Mouse (Mus musculus): ENCODE data around the gene Elf2.

DNA sequence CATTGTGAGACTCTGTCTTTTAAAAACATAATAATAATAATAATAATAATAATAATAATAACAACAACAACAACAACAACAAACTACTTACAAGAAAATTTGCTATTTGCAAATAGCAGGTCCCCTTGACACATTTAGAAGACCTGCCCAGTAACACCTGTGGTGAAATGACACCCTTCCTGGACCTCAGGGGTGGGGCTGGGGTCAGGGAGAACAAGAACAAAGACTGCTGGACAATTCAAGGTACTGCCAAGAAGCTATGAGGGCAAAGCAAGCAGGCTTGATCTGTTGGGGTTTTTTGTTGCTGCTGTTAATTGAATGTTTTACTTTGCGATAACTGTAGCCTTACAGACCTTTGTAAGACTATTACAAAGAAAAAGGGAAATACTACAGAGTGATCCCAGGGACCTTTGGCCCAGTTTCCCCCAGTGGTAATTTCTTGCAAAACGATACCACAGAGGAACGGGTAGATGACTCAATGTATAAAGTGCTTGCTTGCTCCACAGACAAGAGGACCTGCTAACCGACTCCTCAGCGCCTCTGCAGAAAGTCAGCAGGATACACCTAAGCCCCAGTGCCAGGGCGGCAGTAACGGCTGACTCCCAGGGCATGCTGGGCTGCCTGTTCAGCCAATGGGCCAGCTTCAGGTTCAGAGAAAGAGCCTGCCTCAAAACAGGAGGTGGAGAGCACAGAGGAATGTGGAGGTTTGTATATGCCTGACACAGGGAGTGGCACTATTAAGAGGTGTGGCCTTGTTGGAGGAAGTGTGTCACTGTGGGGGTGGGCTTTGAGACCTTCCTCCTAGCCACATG lies 130.8 kb downstream of the Elf2 start:
- TF ChIP-seq CTCF (IDR thresholded peaks at IDR 0.05; ENCODE audit: borderline replicate concordance, extremely low read depth, insufficient read depth, insufficient read length) = no peak
- no peak for TF ChIP-seq POLR2A (IDR thresholded peaks at IDR 0.05; ENCODE audit: borderline replicate concordance, extremely low read depth, insufficient read depth, insufficient read length, poor library complexity, severe bottlenecking)
